In the genomic region with DNA sequence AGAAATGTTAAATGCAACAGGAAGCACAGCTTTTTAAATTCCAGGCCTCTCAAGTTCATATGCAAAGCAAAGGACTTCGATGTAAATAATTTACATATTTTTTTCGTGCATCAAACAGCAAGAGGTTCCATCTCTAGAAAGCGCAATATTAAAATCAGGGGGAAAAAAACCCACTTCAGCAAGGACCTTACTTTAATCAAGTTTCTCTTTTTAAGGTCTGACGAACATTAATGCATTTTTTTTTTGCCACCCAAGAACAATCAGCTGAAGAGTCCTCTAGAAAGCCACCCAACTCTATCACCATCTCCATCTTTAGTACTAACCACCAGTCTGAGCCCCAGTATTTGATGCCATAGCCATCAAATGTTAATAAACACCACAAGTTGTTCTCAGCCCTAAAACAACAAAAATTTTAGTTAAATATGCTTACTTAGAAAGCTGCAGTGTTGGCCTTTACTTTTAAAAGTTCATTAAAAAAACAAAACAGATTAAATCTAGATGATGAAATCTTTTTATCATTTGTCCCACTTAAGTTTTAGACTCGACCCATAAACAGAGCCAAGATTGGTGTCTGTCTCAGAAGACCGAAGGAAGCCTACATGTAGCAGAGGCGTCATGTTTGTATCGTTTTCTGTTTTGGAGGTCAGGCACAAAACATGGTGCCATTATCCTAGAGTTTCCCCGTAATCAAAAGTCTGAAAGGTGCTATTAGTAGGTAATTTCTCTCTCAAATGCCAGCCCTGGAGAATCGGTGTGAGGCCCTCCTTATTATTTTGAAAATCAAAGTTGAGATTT, we compare ENCODE assay signal across 8 mouse cellular contexts. TPM values are rescaled to one million over a fixed set of nuclear protein-coding genes. Genes with fewer than 3 reads are reported as not detected.
DNase-seq lines count a peak whose midpoint lies in the region; ATAC-seq and TF ChIP-seq lines count a peak whose summit lies in the region.

No protein-coding gene starts in this region.

- peaks cover 10% of the 10 kb centered on the region for H3K4me1 ChIP-seq in kidney, adult 2 months (ENCODE audit: control insufficient read depth, insufficient read depth, low read length)
- peaks cover 24 to 29% of the 10 kb centered on the region in 2 experiments for H3K4me1 ChIP-seq in MEL (ENCODE audit: control insufficient read depth in 1 of 2, insufficient read depth in 2 of 2, low read length in 2 of 2)
- peaks cover 44% of the 10 kb centered on the region for H3K4me1 ChIP-seq in hindbrain, embryonic 10.5 days (replicated peaks)
- peaks cover 19% of the 10 kb centered on the region for H3K4me1 ChIP-seq in midbrain, embryonic 11.5 days (ENCODE audit: control insufficient read depth, insufficient read depth, low read length)

- TF ChIP-seq POLR2A in kidney, adult 2 months (IDR thresholded peaks at IDR 0.05; ENCODE audit: low read depth, low read length), result no peak
- no peak for TF ChIP-seq POLR2A in MEL (IDR thresholded peaks at IDR 0.05; ENCODE audit: control insufficient read depth in 1 of 2, insufficient read depth in 1 of 2, low read depth in 1 of 2, low read length in 2 of 2, poor library complexity in 1 of 2)

- DNase-seq in kidney, adult 2 months, result peak; percentile 19
- no peak for DNase-seq in kidney, adult 11 months
- no peak for DNase-seq in MEL (ENCODE audit: low read depth, low spot score)
- DNase-seq in hindbrain, embryonic 10.5 days (ENCODE audit: low spot score), result no peak
- no peak for DNase-seq in midbrain, embryonic 11.5 days (ENCODE audit: low spot score, missing footprints)
- DNase-seq in cerebellum, adult 11 months, result no peak
- no peak for DNase-seq in urinary bladder, postnatal 10 days (ENCODE audit: low spot score)
- no peak for DNase-seq in layer of hippocampus, adult 11-12 months (ENCODE audit: low spot score)

- H3K36me3 ChIP-seq in kidney, adult 2 months (ENCODE audit: control insufficient read depth, insufficient read depth, low read length), result no peaks in the 10 kb centered on the region
- peaks cover 0 to 30% of the 10 kb centered on the region in 2 experiments; a peak in 2 of 4 replicates for H3K36me3 ChIP-seq in MEL (ENCODE audit: control insufficient read depth in 1 of 2, insufficient read depth in 2 of 2, low read length in 2 of 2)
- H3K36me3 ChIP-seq in hindbrain, embryonic 10.5 days, result peaks cover 9% of the 10 kb centered on the region
- H3K36me3 ChIP-seq in midbrain, embryonic 11.5 days (ENCODE audit: control insufficient read depth, insufficient read depth, low read length), result no peaks in the 10 kb centered on the region

- ATAC-seq in midbrain, embryonic 11.5 days (ENCODE audit: low FRiP score), result no peak

- H3K9ac ChIP-seq in MEL (ENCODE audit: control insufficient read depth, low read depth, low read length, poor library complexity, severe bottlenecking), result peak overlapping the region; percentile 97
- H3K9ac ChIP-seq in midbrain, embryonic 11.5 days (ENCODE audit: low read length), result peak overlapping the region; percentile 98

- no peaks in the 10 kb centered on the region for H3K9me3 ChIP-seq in MEL (replicated peaks; ENCODE audit: insufficient read depth, low read length)
- H3K9me3 ChIP-seq in hindbrain, embryonic 10.5 days, result peaks cover 5% of the 10 kb centered on the region
- H3K9me3 ChIP-seq in midbrain, embryonic 11.5 days (ENCODE audit: control insufficient read depth, low read length), result no peaks in the 10 kb centered on the region

- H3K79me2 ChIP-seq in MEL (ENCODE audit: control insufficient read depth, insufficient read depth, low read length, poor library complexity), result peaks cover 24% of the 10 kb centered on the region

- no peak for TF ChIP-seq CTCF in kidney, adult 2 months (conservative IDR thresholded peaks at IDR 0.05; ENCODE audit: insufficient read depth, insufficient read length, low read depth, low read length)
- no peak for TF ChIP-seq CTCF in MEL (IDR thresholded peaks at IDR 0.05 in 2 of 3, conservative IDR thresholded peaks at IDR 0.05 in 1 of 3; ENCODE audit: control insufficient read depth in 1 of 3, insufficient read depth in 1 of 3, low read depth in 2 of 3, low read length in 3 of 3, poor library complexity in 1 of 3, severe bottlenecking in 1 of 3)

- H3K4me2 ChIP-seq in midbrain, embryonic 11.5 days, result peak overlapping the region; percentile 81

- no peaks in the 10 kb centered on the region for H3K27me3 ChIP-seq in kidney, adult 2 months (replicated peaks; ENCODE audit: control insufficient read depth, insufficient read depth, low read length)
- H3K27me3 ChIP-seq in MEL (ENCODE audit: control insufficient read depth in 1 of 2, insufficient read depth in 2 of 2, low read length in 2 of 2), result no peaks in the 10 kb centered on the region
- H3K27me3 ChIP-seq in hindbrain, embryonic 10.5 days (ENCODE audit: insufficient read depth, poor library complexity, severe bottlenecking), result no peaks in the 10 kb centered on the region
- H3K27me3 ChIP-seq in midbrain, embryonic 11.5 days (ENCODE audit: control insufficient read depth, insufficient read depth, low read length), result no peaks in the 10 kb centered on the region

- WGBS in kidney, adult 2 months, result 43% methylated on average over 10 of the region's 10 CpGs
- 60% methylated on average over 10 of the region's 10 CpGs for WGBS in hindbrain, embryonic 10.5 days
- WGBS in midbrain, embryonic 11.5 days, result 64% methylated on average over 10 of the region's 10 CpGs

- no peak for TF ChIP-seq RAD21 in MEL (IDR thresholded peaks at IDR 0.05; ENCODE audit: low read depth, low read length)

- H3K27ac ChIP-seq in kidney, adult 2 months (ENCODE audit: insufficient read depth, low read depth, low read length), result peak overlapping the region; percentile 20
- no peak overlapping the region for H3K27ac ChIP-seq in MEL (ENCODE audit: control insufficient read depth, low read depth, low read length)
- H3K27ac ChIP-seq in hindbrain, embryonic 10.5 days, result peak overlapping the region; percentile 98
- H3K27ac ChIP-seq in midbrain, embryonic 11.5 days (ENCODE audit: low read depth, low read length), result no peak overlapping the region

- H3K4me3 ChIP-seq in kidney, adult 2 months (ENCODE audit: insufficient read depth, low read depth, low read length), result peak overlapping the region; percentile 90
- peak overlapping the region; percentile 88 to 94 for H3K4me3 ChIP-seq in MEL (ENCODE audit: control insufficient read depth in 1 of 2, insufficient read depth in 1 of 2, low read depth in 2 of 2, low read length in 2 of 2)
- H3K4me3 ChIP-seq in hindbrain, embryonic 10.5 days, result peak overlapping the region; percentile 92
- peak overlapping the region; percentile 88 for H3K4me3 ChIP-seq in midbrain, embryonic 11.5 days (ENCODE audit: low read depth, low read length)

- TF ChIP-seq EP300 in MEL (IDR thresholded peaks at IDR 0.05; ENCODE audit: low read depth in 1 of 2, low read length in 2 of 2), result no peak; a peak in 1 of 4 replicates

TF ChIP-seq in MEL, 35 proteins besides CTCF, POLR2A, EP300 and RAD21:
- TF ChIP-seq ZNF384 (IDR thresholded peaks at IDR 0.05; ENCODE audit: low read depth, low read length), result peak; percentile 23; the same call in 1 of the 2 replicates
- no peak for TF ChIP-seq UBTF (IDR thresholded peaks at IDR 0.05; ENCODE audit: borderline replicate concordance, insufficient read depth, low read depth, low read length)
- 0 out of 2 replicates have a peak, but pooled peaks have one; percentile 0 for TF ChIP-seq HCFC1 (IDR thresholded peaks at IDR 0.05; ENCODE audit: low read depth, low read length)
- TF ChIP-seq GATA1 (IDR thresholded peaks at IDR 0.05; ENCODE audit: low read depth, low read length), result no peak

RNA-seq across cellular contexts. Expression of gene Nfkb1, which starts 1.4 kb away (rescaled TPM):
- 43.1 and 46.0 TPM in 2 replicates for polyA plus RNA-seq in kidney, adult 2 months (2012; rRNA removed)
- total RNA-seq in MEL (2012; rRNA removed), result 36.3 and 44.8 TPM in 2 replicates
- polyA plus RNA-seq in MEL (2012; ENCODE audit: insufficient read depth in 1 of 2, insufficient read length in 2 of 2, low read depth in 1 of 2, low replicate concordance in 2 of 2, missing spikeins in 1 of 2), result 10 to 100 TPM; 59.9 to 93.6 TPM
- polyA plus RNA-seq in hindbrain, embryonic 10.5 days (2016; fragmentation: Nextera tagmentation; extraction: Ambion mirVana), result 9.4 and 11.1 TPM in 2 replicates
- 10.5 and 10.8 TPM in 2 replicates for polyA plus RNA-seq in midbrain, embryonic 11.5 days (2014; fragmentation: Nextera tagmentation; extraction: Ambion mirVana)

Comparison
In these comparisons a context has a peak if more than half of its experiments do, and no peak if none do; other contexts are left out.
1. H3K27ac ChIP-seq: peak in kidney, adult 2 months (single experiment) and hindbrain, embryonic 10.5 days (single experiment); none in MEL (single experiment) and midbrain, embryonic 11.5 days (single experiment).
2. Peak in every context shown above with its lines, with median percentiles within 50 percentile points of each other: H3K4me3 ChIP-seq.